Mouse (Mus musculus) cortical plate, adult 2 months (tissue): ENCODE measurements around the gene Ripor3.

Source experiments
- CTCF ChIP-seq: fragments of 200-500 bp; IDR thresholded peaks from 2 replicates; pipeline ENCODE4 v1.5.1; 2011; ENCODE audit warnings: mild to moderate bottlenecking, control low read depth, low read length; ENCODE audit not compliant: insufficient read depth; ENCODE audit errors: extremely low read depth
- POLR2A ChIP-seq: fragments of 200-500 bp; IDR thresholded peaks from 2 replicates; pipeline ENCODE4 v1.6.1; 2011; ENCODE audit warnings: mild to moderate bottlenecking, low read length, control low read depth; ENCODE audit not compliant: insufficient read depth; ENCODE audit errors: extremely low read depth

- TF ChIP-seq POLR2A (no peak), CTCF (no peak)
Measured at GRCm38 (mm10) chr2:168035907-168036306, 25.5 kb upstream of the Ripor3 start.
